Mouse (Mus musculus): ENCODE results near the gene Olfr743.
"Not testable (repeated sequence)": the region's sequence is repeated elsewhere in the genome, so short reads cannot be mapped to it uniquely, and the experiment has no call there.

Gene Olfr743

GRCm38 (mm10) chr14:50521539-50521938, at the start of gene Olfr743:
Gene Olfr743, plus strand, starts transcription at chr14:50521839.
- no peak for DNase-seq (ENCODE audit: low spot score in 2 of 2)

- DNase-seq (ENCODE audit: low spot score in 2 of 2), result no peak
Observed at GRCm38 (mm10) chr14:50472438-50472837, 49.2 kb upstream of the Olfr743 start, which contains the start of gene Olfr741. Gene Olfr741, plus strand, starts transcription at chr14:50472738.

- no peak for DNase-seq (ENCODE audit: low spot score in 2 of 2)
Observed at GRCm38 (mm10) chr14:50478406-50478805, 43.2 kb upstream of the Olfr743 start.

- no peak for DNase-seq (ENCODE audit: low spot score in 2 of 2)
Observed at GRCm38 (mm10) chr14:50503300-50503699, 18.3 kb upstream of the Olfr743 start, which contains the start of gene Olfr742. Gene Olfr742, plus strand, starts transcription at chr14:50503600.

GRCm38 (mm10) chr14:50552734-50553133, 31.1 kb downstream of the Olfr743 start:
- DNase-seq (ENCODE audit: low spot score in 2 of 2), result no peak

- not testable (repeated sequence) for DNase-seq (ENCODE audit: low spot score in 2 of 2)
Observed at GRCm38 (mm10) chr14:50573056-50573455, 51.4 kb downstream of the Olfr743 start.
